Mouse (Mus musculus) megakaryocyte, embryonic 14.5 days (primary cell): ENCODE data around the gene Myf5.

ENCODE experiments used
- FLI1 ChIP-seq: IDR thresholded peaks from 2 replicates; pipeline ENCODE4 v1.6.1; 2012; ENCODE audit warnings: low read length, inconsistent platforms, mixed read lengths
- GATA1 ChIP-seq: IDR thresholded peaks from 3 replicates; pipeline ENCODE4 v1.6.1; 2012; ENCODE audit warnings: mixed read lengths, low read length, inconsistent platforms, borderline replicate concordance

DNA sequence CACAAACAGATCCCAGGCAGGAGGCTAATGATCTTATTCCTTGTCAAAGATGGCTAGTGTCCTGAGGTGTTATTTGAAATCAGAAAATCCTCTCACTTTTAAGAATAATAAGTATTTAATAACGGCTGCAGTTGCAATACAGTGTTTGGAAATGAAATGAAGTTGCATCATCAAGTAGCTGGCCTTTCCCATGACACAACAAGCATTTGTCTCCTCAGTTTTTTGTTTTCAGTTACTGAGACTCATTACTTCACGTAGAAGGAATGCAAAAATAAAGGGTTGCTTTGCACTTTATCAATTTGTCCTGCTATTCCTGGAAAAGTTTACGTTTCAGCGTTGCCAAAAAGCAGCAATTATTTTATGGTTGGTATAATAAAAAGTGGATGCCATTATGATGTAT lies 17.5 kb upstream of the Myf5 start:
- TF ChIP-seq GATA1 (no peak), FLI1 (no peak)
